Mouse (Mus musculus) ES-E14 (cell line): ENCODE data around the gene Gm11564.
"Not testable (repeated sequence)": the region's sequence is repeated elsewhere in the genome, so short reads cannot be mapped to it uniquely, and the experiment has no call there.

Experiments
- ZC3H11A ChIP-seq: IDR thresholded peaks from 2 replicates; pipeline ENCODE4 v1.6.1; 2012; ENCODE audit warnings: low read depth, mild to moderate bottlenecking, inconsistent platforms, low read length, borderline replicate concordance
- ZNF384 ChIP-seq: IDR thresholded peaks from 2 replicates; pipeline ENCODE4 v1.6.1; 2012; ENCODE audit warnings: low read depth, low read length, inconsistent platforms

GRCm38 (mm10) chr11:99809792-99810191, 5.7 kb downstream of the Gm11564 start, which contains the start of gene Krtap4-13:
- TF ChIP-seq ZNF384, ZC3H11A: not testable (repeated sequence)
